Mouse (Mus musculus) intestine, postnatal 0 days (tissue): ENCODE data around the gene Rps6kl1. TPM values are rescaled to one million over a fixed set of nuclear protein-coding genes. Genes with fewer than 3 reads are reported as not detected.
"Not testable (repeated sequence)": the region's sequence is repeated elsewhere in the genome, so short reads cannot be mapped to it uniquely, and the experiment has no call there.

Experiments
- ATAC-seq: fragments of 200-750 bp; cut with Nextera tagmentation; 2 replicates; pipeline ENCODE4 v1.8.0; 2017; ENCODE audit warnings: mild to moderate bottlenecking, moderate TSS enrichment, moderate library complexity
- H3K27ac ChIP-seq: fragments of 300-500 bp; sonication (generic); 2 replicates; pipeline ENCODE4 v1.5.1; 2014; ENCODE audit warnings: mild to moderate bottlenecking, low read depth, low read length, moderate library complexity
- H3K27me3 ChIP-seq: fragments of 300-500 bp; sonication (generic); replicated peaks from 2 replicates; pipeline ENCODE4 v1.6.1; 2014; ENCODE audit warnings: low read length, mixed read lengths; ENCODE audit not compliant: control insufficient read depth, insufficient read depth
- H3K36me3 ChIP-seq: fragments of 300-500 bp; sonication (generic); 2 replicates; pipeline ENCODE4 v1.6.1; 2014; ENCODE audit warnings: mild to moderate bottlenecking, moderate library complexity; ENCODE audit not compliant: control insufficient read depth, insufficient read depth
- H3K4me1 ChIP-seq: fragments of 300-500 bp; sonication (generic); replicated peaks from 2 replicates; pipeline ENCODE4 v1.6.1; 2014; ENCODE audit warnings: antibody characterized with exemption, low read length, mixed read lengths; ENCODE audit not compliant: control insufficient read depth, insufficient read depth
- H3K4me2 ChIP-seq: fragments of 300-500 bp; sonication (generic); replicated peaks from 2 replicates; pipeline ENCODE4 v1.6.1; 2014; ENCODE audit warnings: low read depth, mild to moderate bottlenecking, moderate library complexity
- H3K4me3 ChIP-seq: fragments of 300-500 bp; sonication (generic); 2 replicates; pipeline ENCODE4 v1.5.1; 2014; ENCODE audit warnings: low read depth, low read length
- H3K9ac ChIP-seq: fragments of 300-500 bp; sonication (generic); 2 replicates; pipeline ENCODE4 v1.6.1; 2014; ENCODE audit warnings: mild to moderate bottlenecking, low read depth, low read length
- H3K9me3 ChIP-seq: fragments of 300-500 bp; sonication (generic); 2 replicates; pipeline ENCODE4 v1.6.1; 2016; ENCODE audit warnings: mixed run types; ENCODE audit not compliant: control insufficient read depth
- CTCF ChIP-seq: sonication (generic); IDR thresholded peaks from 2 replicates; pipeline ENCODE4 v1.5.1; 2016; ENCODE audit warnings: low read depth, mild to moderate bottlenecking, control low read depth, antibody characterized with exemption, moderate library complexity
- WGBS: fragments of 180-500 bp; shearing (Covaris S2); extraction: QIAGEN DNeasy Blood & Tissue Kit; methylation state at CpG from one replicate; pipeline ENCODE4 v1.1.7; 2014; 5-methylcytosine and 5-hydroxymethylcytosine counted together
- polyA plus RNA-seq: library from polyadenylated mRNA; unstranded; fragments of >200 nt; fragmentation: Nextera tagmentation; extraction: Ambion mirVana; gene quantifications from 2 replicates; pipeline ENCODE4 v1.2.1, GENCODE M21; 2015

Rps6kl1 gene
- polyA plus RNA-seq, 1 experiment from 2014 or later = 1.3 TPM

DNA sequence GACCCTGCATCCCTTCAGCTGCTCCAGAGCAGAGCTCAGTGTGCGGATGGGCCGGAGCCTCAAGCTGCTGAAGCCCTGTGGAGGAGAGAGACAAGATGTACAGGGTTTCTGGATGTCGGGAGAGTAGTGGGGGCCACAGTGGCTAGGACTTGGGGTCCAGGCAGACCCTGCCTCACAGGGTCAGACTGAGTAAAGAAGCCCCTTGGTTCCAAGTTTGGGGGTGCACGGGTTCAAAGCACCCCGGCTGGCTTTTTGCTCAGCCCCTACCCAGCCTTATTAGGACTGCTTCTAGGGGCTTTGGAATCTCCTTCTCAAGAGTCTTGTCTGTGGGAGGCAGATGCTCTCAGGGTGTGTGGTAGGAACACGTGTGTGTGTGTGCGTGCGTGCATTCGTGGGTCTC is 4.2 kb downstream of the Rps6kl1 start:
- Histone ChIP-seq H3K9ac (no peak overlapping the region), H3K4me1 (no peaks in the 10 kb centered on the region), H3K4me3 (no peak overlapping the region), H3K9me3 (no peaks in the 10 kb centered on the region), H3K4me2 (no peak overlapping the region), H3K27ac (no peak overlapping the region), H3K27me3 (no peaks in the 10 kb centered on the region), H3K36me3 (no peaks in the 10 kb centered on the region)
- no peak for TF ChIP-seq CTCF
- no peak for ATAC-seq
- 79% methylated on average over 9 of the region's 9 CpGs for WGBS

DNA sequence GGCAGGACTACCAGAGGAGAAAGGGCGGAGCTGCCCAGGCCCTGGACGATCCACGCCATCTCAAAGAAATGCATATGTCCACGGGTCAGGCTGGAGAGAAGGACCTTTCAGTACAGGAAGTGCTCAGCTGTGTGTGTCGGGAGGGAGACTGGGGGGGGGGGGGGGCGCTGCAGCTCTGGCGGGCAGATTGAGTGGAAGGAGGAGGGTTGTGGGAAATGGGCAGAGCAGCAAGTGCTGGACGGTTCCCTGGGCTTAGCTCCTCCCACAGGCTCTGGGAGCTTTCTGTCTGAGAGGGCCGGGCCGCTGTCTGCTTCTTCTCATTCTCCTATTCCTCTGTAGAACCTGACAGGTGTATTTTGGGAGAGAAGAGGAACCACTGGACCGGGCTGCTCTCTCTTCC is 4.7 kb downstream of the Rps6kl1 start:
- ATAC-seq = no peak
- WGBS = 33% methylated on average over 9 of the region's 11 CpGs
- Histone ChIP-seq H3K36me3 (no peaks in the 10 kb centered on the region), H3K4me3 (no peak overlapping the region), H3K9ac (no peak overlapping the region), H3K9me3 (no peaks in the 10 kb centered on the region), H3K4me2 (no peak overlapping the region), H3K4me1 (no peaks in the 10 kb centered on the region), H3K27me3 (no peaks in the 10 kb centered on the region), H3K27ac (no peak overlapping the region)
- no peak for TF ChIP-seq CTCF

DNA sequence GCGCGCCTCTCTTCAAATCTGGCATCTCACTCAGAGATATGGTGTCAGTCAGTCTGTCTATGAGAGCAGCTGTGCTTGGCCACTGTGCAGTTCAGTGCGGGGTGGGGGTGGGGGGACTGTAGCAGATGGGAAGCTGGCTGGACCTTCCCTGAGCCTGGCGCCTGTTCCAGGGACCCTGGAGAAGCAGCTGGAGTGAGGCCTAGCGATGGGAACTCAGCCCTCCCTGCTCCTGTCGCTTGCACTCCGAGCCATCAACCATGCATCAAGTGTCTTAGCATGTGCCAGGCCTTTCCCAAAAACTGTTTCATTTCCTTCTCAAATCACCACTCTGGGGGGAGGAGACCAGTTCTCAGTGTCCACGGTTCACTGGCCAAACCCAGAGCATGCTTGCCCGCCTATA is 5.4 kb downstream of the Rps6kl1 start:
- TF ChIP-seq CTCF = no peak
- 68% methylated on average over 9 of the region's 9 CpGs for WGBS
- no peaks in the 10 kb centered on the region for H3K4me1 ChIP-seq
- no peaks in the 10 kb centered on the region for H3K27me3 ChIP-seq
- no peak for ATAC-seq
- H3K4me3 ChIP-seq = no peak overlapping the region
- H3K4me2 ChIP-seq = no peak overlapping the region
- no peaks in the 10 kb centered on the region for H3K36me3 ChIP-seq
- H3K9ac ChIP-seq = no peak overlapping the region
- H3K9me3 ChIP-seq = no peaks in the 10 kb centered on the region
- H3K27ac ChIP-seq = 0 out of 2 replicates have a peak overlapping the region, but pooled peaks have one; percentile 21

DNA sequence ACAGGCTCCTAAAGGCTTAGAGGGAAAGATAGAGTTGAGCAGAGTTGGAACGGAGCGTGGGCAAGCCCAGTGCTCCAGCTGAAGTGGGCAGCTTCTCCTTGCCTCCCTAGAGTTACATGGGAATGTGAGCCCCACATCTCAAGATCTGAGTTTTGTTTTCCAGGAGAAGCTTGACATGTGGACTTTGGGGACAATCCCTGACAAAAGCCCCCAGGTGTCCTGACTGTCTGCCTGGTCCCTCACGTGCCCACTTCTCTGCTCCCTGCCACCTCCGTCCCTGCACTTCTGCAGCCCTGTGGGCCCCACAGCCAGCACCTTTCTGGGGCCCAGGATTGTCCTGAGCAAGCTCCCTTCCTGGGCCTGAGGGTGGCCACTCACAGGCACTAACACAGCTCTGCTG is 6.2 kb downstream of the Rps6kl1 start:
- no peaks in the 10 kb centered on the region for H3K27me3 ChIP-seq
- ATAC-seq = no peak
- H3K9me3 ChIP-seq = no peaks in the 10 kb centered on the region
- no peak overlapping the region for H3K9ac ChIP-seq
- no peaks in the 10 kb centered on the region for H3K4me1 ChIP-seq
- TF ChIP-seq CTCF = no peak
- no peaks in the 10 kb centered on the region for H3K36me3 ChIP-seq
- no peak overlapping the region for H3K4me2 ChIP-seq
- no peak overlapping the region for H3K4me3 ChIP-seq
- 90% methylated on average over 4 of the region's 4 CpGs for WGBS
- no peak overlapping the region for H3K27ac ChIP-seq

DNA sequence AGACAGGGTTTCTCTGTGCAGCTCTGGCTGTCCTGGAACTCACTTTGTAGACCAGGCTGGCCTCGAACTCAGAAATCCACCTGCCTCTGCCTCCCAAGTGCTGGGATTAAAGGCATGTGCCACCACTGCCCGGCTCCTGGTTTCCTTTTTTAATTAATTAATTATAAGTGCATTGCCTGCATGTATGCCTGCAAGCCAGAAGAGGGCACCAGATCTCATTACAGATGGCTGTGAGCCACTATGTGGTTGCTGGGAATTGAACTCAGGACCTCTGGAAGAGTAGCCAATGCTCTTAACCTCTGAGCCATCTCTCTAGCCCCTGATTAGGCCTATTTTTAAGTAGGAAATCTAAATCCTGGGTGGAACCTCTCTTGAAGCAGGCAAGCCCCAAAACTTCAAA is 6.8 kb downstream of the Rps6kl1 start:
- not testable (repeated sequence) for H3K27me3 ChIP-seq, H3K9ac ChIP-seq, H3K4me1 ChIP-seq, H3K27ac ChIP-seq, H3K9me3 ChIP-seq, H3K4me3 ChIP-seq, ATAC-seq, H3K4me2 ChIP-seq, H3K36me3 ChIP-seq
- 68% methylated on average over 2 of the region's 2 CpGs for WGBS
- peak; percentile 51 for TF ChIP-seq CTCF

DNA sequence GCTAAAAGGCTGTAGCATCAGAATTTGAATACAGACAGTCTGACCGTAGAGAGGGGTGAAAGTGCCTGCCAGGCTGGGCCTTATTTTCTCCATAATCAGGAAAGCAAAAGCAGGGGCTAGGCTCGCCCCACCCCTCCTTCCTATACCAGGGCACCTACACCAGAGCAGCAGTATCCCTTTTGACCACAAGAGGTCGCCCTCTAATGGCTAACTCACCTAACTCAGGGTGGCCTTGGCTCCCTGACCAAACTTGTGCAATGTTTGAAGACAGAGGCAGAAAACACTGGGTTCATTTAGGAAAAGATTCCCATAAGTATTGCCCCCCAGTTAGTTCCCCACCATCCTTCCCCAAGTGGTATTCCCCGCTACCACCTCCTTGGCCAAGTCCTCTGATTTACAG is 8.3 kb downstream of the Rps6kl1 start:
- no peak overlapping the region for H3K27ac ChIP-seq
- WGBS = 17% methylated on average over 4 of the region's 4 CpGs
- no peak overlapping the region for H3K4me2 ChIP-seq
- ATAC-seq = 0 out of 2 replicates have a peak, but pooled peaks have one; percentile 46
- H3K9me3 ChIP-seq = no peaks in the 10 kb centered on the region
- H3K9ac ChIP-seq = no peak overlapping the region
- no peaks in the 10 kb centered on the region for H3K36me3 ChIP-seq
- no peaks in the 10 kb centered on the region for H3K27me3 ChIP-seq
- H3K4me3 ChIP-seq = no peak overlapping the region
- peak; percentile 96 for TF ChIP-seq CTCF
- no peaks in the 10 kb centered on the region for H3K4me1 ChIP-seq

DNA sequence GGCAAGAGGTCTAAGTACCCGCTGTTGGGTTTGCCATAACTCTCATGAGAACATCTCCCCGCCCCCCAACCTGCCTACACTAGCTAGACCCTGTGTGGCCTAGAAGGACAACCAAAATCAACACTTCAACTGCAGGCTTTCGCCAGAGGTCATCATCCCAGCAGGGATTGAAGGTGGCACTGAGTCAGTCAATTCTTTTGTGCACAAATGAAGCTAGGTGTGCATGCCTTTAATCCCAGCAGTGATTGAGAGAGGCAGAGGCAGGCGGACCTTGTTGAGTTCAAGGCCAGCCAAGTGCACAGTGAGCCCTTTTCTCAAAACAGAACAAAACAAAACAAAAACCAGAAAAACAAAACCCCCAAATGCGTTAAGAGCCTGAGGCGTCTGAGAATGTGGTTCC is 10.0 kb downstream of the Rps6kl1 start:
- no peak overlapping the region for H3K9ac ChIP-seq
- no peaks in the 10 kb centered on the region for H3K9me3 ChIP-seq
- H3K27ac ChIP-seq = no peak overlapping the region
- no peaks in the 10 kb centered on the region for H3K36me3 ChIP-seq
- H3K4me1 ChIP-seq = no peaks in the 10 kb centered on the region
- no peak overlapping the region for H3K4me3 ChIP-seq
- 89% methylated on average over 6 of the region's 6 CpGs for WGBS
- TF ChIP-seq CTCF = no peak
- no peak overlapping the region for H3K4me2 ChIP-seq
- no peak for ATAC-seq
- H3K27me3 ChIP-seq = no peaks in the 10 kb centered on the region
